Mouse (Mus musculus) spleen, adult 18-20 months (tissue): ENCODE results near the gene Kdelr2.

Experiments used
- DNase-seq, 2 experiments: peaks; one replicate each; pipeline ENCODE4 v3.0.0; 2022; ENCODE audit warnings: mixed read lengths in 2 of 2

Kdelr2 gene

GRCm38 (mm10) chr5:143401556-143401955 lies 2.1 kb upstream of the Kdelr2 start:
- no peak for DNase-seq

GRCm38 (mm10) chr5:143404148-143404930 lies 701 bp downstream of the Kdelr2 start:
- no peak for DNase-seq

DNA sequence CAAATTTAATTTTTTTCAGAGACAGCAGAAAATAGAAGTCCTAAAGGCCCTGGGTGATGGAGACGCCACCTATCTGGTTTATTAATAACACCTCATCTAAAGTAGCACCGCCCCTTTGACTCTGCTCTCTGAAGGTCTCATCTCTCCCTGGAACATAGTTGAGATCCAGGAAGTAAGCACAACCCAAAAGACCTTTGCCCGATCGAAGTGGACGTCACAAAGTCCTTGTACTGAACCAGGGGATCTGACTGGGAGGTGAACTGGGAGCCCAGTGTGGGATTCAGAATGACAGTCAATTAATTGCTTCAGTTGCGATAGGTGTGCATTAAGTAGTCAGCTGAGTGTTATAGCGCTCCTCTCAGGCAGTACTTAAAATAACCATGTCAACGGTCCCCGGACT lies 1.6 kb downstream of the Kdelr2 start:
- no peak for DNase-seq

DNA sequence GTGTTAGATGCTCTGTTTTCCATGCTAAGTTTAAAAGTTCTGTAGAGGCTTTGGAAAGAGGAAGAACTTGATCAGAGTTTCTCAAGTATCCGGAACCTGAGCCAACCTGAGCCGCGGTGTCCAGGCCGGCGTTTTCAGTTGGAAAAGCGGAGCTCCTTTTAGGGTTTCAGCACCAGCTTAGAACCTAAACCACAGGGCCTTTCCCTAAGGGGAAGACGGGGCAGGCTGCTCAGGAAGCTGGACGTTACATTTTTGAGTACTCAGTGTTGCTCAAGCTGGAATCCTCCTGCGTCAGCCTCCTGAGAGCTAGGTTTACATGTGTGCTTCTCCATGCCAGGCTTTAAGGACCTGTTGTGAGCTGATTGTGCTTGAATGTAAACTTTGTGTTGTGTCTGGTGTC lies 2.9 kb downstream of the Kdelr2 start:
- no peak for DNase-seq

DNA sequence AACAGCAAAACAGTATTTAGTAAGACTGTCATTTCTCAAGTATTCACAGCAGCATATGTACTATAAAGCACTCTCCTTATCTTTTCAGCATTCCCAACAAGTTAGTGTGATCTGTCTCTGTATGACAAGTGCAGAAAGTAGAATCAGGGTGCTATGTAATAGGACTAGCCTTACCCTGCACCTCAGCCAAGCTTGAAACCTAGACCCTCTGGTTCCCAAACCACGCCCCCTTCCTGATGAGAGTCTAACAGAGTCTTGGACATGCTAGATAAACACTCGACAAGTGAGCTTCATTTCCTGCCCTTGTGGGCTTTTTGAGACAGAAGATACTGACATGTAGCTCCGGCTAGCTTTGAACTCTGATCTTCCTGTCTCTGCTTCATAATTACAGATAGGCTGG lies 5.6 kb downstream of the Kdelr2 start:
- DNase-seq, result no peak

DNA sequence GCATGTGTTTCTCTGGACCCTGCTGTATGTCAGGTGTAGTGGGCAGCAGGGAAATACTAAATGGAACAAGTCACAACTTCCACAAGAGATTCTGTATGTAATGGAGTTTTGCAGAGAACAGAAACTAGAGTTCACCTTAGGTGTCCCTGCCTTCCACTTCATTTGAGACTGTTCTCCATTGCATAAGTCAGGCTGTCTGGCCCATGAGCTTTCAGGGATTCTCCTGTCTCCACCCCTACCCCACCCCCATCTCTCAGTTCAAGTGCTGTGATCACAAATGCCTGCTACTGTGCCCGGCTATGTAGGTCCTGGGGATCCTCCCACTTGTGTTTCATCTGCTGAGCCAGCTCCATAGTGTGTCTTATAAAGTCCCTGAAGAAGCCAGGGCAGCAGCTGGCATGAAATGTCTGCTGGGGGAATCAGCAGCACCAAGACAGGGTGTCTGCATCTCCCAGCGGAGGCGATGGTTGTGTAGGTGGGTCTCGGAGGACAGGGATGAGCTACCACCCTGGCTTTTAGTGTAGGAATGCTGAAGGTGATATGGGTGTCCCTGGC lies 7.3 kb downstream of the Kdelr2 start:
- no peak for DNase-seq

GRCm38 (mm10) chr5:143421484-143421883 lies 17.8 kb downstream of the Kdelr2 start:
- no peak for DNase-seq

GRCm38 (mm10) chr5:143422990-143423389 lies 19.4 kb downstream of the Kdelr2 start:
- no peak for DNase-seq

GRCm38 (mm10) chr5:143423899-143424519 lies 20.4 kb downstream of the Kdelr2 start:
- peak; percentile 13 to 66 for DNase-seq

DNA sequence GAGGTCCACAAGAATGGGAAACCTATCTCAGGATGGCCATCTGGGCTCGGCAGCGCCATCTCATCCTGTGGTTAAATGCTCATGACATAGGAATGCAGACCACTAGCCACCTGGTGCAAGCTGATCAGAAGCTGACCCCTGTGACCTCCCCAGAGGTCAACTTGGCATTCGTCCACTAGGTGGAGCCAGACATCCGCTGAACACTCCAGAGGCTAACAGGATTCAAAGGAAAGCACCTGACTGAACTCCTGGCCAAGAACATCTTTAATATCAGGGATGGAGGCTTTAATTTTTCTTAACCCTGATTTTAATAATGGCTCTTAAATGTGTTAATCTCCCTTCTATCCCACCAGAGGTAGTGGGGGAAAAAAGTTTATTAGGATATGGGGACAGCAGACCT lies 30.8 kb downstream of the Kdelr2 start:
- DNase-seq, result peak; percentile 56 to 77

DNA sequence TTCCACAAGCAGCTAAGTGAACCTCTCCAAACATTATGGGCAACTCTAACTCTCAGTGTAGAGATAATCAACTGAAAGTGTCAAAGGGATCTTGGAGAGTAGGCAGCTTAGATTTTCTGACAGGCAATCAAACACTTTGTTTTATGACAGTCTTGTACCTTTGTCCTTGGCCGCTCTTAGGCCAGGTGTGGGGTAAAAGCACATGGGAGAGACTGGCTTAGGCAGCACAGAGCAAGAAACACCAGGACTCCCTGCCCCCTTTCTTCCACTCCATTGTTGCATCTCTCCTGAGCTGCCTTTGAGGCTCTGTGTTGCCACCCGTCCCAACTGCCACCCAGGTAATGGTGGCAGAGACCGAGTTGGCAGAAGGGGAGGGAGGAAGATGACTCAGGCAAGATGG lies 37.7 kb downstream of the Kdelr2 start:
- no peak for DNase-seq

DNA sequence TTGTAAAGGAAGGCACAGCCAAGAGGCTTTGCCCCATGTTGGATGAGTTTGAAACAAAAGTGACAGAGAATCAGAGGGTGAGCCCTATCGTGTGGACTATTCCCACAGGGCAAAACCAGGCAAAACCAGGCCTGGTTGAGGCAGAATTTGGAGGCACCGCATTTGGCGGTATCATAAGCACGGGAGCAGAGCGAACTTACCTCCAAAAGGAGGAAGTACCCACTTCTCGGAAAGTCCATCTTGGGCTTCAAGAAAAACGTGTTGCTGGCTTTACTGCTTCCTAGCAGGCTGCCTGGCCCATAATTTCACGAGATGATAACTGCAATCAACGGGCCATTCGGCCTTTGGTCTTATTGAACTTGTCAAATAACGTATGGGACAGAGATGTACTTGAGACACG lies 38.1 kb downstream of the Kdelr2 start:
- DNase-seq, result no peak

DNA sequence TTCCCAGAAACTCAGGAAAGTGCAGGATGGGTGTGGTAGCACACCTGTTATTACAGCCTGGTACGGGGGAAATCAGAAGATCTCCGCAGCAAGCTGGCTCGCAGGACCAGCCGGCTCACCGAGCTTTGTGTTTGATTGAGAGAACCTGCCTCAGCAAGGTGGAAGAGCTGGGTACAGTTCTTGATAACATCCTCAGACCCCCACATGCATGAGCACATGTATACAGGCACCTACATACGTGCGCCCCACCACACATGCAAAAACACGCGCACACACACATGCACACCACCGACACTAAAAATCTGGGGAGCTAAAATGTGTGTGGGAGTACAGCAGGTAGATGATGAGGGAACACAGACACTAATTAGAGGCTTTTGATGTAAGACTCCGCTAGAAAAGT lies 60.0 kb downstream of the Kdelr2 start:
- DNase-seq, result no peak

- DNase-seq, result peak; percentile 84 to 88
These were observed 60.6 kb downstream of the Kdelr2 start, which contains the start of gene Daglb for GRCm38 (mm10) chr5:143464100-143464756. Gene Daglb (plus strand): TSS chr5:143464584.

- DNase-seq, result no peak
These were observed 61.1 kb downstream of the Kdelr2 start for GRCm38 (mm10) chr5:143464757-143465118.

DNA sequence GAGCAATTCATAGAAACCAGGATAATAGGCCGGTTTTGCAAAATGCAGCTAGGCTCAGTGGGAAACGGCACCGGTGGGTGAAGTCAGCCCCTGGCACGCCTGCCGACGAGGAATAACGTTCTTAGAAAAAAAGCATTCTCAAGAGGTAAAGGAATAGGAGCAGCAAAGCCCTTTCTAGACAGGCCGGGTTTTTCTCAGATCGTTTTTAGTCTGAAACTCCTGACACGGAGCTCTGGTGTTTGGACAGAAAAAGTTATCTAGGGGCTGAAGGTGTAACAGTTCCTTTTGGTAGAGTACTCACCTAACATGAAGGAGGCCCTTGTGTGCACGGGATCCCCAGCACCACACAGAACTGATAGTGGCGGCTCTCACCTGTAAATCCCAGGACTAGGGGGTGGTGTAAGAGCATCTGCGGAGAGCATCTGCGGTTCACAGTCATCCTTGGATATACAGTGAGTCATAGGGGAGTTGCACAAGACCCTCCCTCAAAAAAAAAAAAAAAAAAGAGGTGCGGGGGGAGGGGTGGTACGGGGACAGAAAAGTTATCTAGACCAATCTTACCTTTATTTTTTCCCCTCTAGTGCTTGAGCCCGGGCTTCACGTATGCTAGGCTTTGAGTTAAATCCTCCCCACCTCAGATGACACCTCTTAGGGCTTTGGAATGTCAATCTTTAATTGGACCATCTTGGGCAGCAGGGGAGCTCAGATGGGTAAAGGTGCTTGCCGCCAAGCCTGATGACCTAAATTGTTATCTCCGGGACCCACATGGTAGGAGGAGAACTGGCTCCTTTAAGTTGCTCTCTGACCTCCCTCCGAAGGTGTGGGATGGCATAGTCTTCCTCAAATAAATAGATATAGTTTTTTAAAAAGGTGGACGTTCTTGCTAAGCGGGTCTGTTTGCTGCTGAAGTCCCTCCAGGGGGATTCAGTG lies 61.8 kb downstream of the Kdelr2 start:
- no peak for DNase-seq

GRCm38 (mm10) chr5:143466891-143467669 lies 63.4 kb downstream of the Kdelr2 start:
- no peak for DNase-seq

DNA sequence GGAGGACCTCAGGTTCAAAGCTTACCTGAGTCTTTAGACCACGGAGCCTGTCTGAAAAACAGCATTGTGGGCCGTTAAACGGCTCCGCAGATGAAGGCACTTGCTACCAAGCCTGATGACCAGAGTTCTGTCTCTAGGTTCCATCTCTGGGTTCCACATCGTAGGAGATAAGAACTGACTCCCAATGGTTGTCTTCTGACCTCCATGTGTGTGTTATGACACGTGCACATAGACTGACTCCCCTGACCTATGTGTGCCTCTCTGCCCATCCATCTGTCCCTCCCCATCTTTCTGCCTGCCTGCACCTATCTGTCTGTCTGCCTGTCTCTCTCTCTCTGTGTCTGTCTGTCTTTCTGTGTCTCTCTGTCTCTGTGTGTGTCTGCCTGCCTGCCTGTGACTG lies 64.3 kb downstream of the Kdelr2 start:
- no peak for DNase-seq

DNA sequence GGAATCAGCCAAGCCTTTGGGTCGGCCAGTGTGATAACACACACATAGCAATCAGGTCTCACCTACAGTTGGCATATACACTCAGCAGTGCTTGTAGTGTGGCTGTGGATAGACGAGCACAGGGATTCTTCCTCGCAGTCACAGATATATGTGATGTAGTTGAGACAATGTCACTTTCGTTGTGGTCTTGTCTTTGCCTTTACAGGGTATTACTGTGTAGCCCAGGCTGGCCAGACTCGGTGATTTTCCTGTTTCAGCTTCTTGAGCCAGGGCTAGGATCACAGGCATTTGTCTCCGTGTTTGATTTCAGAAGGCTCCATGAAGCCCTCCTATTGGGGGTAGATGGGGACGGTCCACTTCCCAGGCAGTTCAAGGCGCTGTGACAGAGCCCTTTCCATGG lies 66.0 kb downstream of the Kdelr2 start:
- DNase-seq, result no peak

DNA sequence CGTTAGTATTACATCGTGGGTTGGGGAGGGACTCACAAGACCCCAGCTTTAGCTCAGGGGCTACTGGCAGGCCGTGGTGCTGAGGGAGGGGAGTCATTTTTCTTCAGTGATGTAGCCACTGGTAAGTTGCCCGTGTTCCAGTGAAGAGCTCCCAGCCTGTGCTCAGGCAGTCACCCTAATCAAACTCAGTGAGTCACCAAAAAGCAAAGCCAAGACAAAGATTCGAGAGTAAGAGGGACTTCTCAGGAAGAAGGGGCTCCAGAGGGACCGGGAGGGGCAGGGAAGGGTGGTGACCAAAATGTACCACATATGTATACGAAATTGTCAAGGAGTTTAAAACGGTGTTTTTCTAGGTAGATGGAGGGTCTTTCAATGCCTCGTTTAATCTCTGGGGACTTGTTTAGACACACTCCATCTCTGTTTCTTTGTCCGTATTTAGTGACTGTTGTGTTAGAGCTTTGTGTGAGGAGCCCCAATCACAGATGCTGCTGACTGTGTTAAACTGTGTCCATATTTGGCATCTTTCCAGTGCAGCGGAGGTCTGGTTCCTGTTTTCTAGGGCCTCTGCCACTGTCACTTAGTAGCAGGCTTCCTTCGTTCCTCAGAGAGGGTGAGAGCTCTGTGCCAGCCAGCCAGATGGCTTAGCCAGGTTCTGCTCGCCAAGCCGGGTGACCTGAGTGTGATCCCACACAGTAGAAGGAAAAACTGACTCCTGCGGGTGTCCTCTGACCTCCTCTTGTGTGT lies 67.0 kb downstream of the Kdelr2 start:
- peak; percentile 23 to 45 for DNase-seq

GRCm38 (mm10) chr5:143471165-143471546 lies 67.5 kb downstream of the Kdelr2 start:
- no peak for DNase-seq
